Mouse (Mus musculus) mouse embryonic stem cell (cell line): ENCODE data around the gene Slc1a5.

Source experiments
- in situ Hi-C, 2 experiments: fragments of 300-500 bp; cut with MboI; formaldehyde crosslinking; loops; 1 replicate in 1 of 2; 3 replicates in 1 of 2; pipeline ENCODE4 v1.14.3; 2019 to 2020; ENCODE audit warnings: low sequenced_read_pairs in 2 of 2, low pct_unique_long_range_greater_than_20kb in 1 of 2, mixed read lengths in 1 of 2; ENCODE audit not compliant: unreplicated experiment in 1 of 2

Slc1a5 gene

GRCm38 (mm10) chr7:16840109-16840491 is 59.0 kb downstream of the Slc1a5 start:
- in situ Hi-C loops, result no loop called here

- in situ Hi-C loops, result no loop called here
These were observed 59.9 kb downstream of the Slc1a5 start for GRCm38 (mm10) chr7:16841078-16841477.

GRCm38 (mm10) chr7:16841561-16842560 is 60.7 kb downstream of the Slc1a5 start:
- in situ Hi-C loops, result no loop called here

- in situ Hi-C loops, result no loop called here
These were observed 61.5 kb downstream of the Slc1a5 start, which contains the start of gene Prkd2 for GRCm38 (mm10) chr7:16842645-16843063. Gene Prkd2, plus strand, starts transcription at chr7:16842902.

- in situ Hi-C loops, result no loop called here
These were observed 62.5 kb downstream of the Slc1a5 start for GRCm38 (mm10) chr7:16843441-16844171.

GRCm38 (mm10) chr7:16844696-16845071 is 63.5 kb downstream of the Slc1a5 start:
- in situ Hi-C loops, result no loop called here

- in situ Hi-C loops, result no loop called here
These were observed 64.1 kb downstream of the Slc1a5 start for GRCm38 (mm10) chr7:16845072-16845819.

- in situ Hi-C loops, result no loop called here
These were observed 64.7 kb downstream of the Slc1a5 start for GRCm38 (mm10) chr7:16845820-16846167.

GRCm38 (mm10) chr7:16846775-16847174 is 65.6 kb downstream of the Slc1a5 start:
- in situ Hi-C loops, result no loop called here

GRCm38 (mm10) chr7:16847507-16847906 is 66.4 kb downstream of the Slc1a5 start:
- in situ Hi-C loops, result no loop called here
